Mouse (Mus musculus) neural tube, embryonic 11.5 days (tissue): ENCODE data around the gene Eif2ak2. TPM values are rescaled to one million over a fixed set of nuclear protein-coding genes. Genes with fewer than 3 reads are reported as not detected.

Source experiments
- ATAC-seq: fragments of 200-750 bp; cut with Nextera tagmentation; 2 replicates; pipeline ENCODE4 v1.8.0; 2017; ENCODE audit warnings: moderate number of reproducible peaks, mild to moderate bottlenecking, moderate TSS enrichment, moderate library complexity; ENCODE audit not compliant: insufficient read depth, low FRiP score, low TSS enrichment
- DNase-seq: peaks from one replicate; pipeline ENCODE4 v3.0.0-alpha.2; 2015; ENCODE audit warnings: low spot score
- H3K27ac ChIP-seq: fragments of 300-500 bp; sonication (generic); 2 replicates; pipeline ENCODE4 v1.5.1; 2014; ENCODE audit warnings: low read depth, mild to moderate bottlenecking, low read length
- H3K27me3 ChIP-seq: fragments of 300-500 bp; sonication (generic); 2 replicates; pipeline ENCODE4 v1.6.1; 2014; ENCODE audit warnings: mild to moderate bottlenecking, low read length, mixed read lengths; ENCODE audit not compliant: control insufficient read depth, insufficient read depth
- H3K36me3 ChIP-seq: fragments of 300-500 bp; sonication (generic); 2 replicates; pipeline ENCODE4 v1.6.1; 2014; ENCODE audit warnings: mild to moderate bottlenecking, low read length, moderate library complexity, mixed read lengths; ENCODE audit not compliant: control insufficient read depth, insufficient read depth
- H3K4me1 ChIP-seq: fragments of 300-500 bp; sonication (generic); 2 replicates; pipeline ENCODE4 v1.6.1; 2014; ENCODE audit warnings: low read length, mixed read lengths; ENCODE audit not compliant: control insufficient read depth, insufficient read depth
- H3K4me2 ChIP-seq: fragments of 300-500 bp; sonication (generic); 2 replicates; pipeline ENCODE4 v1.6.1; 2014; ENCODE audit warnings: low read depth, mild to moderate bottlenecking, moderate library complexity
- H3K4me3 ChIP-seq: fragments of 300-500 bp; sonication (generic); 2 replicates; pipeline ENCODE4 v1.5.1; 2014; ENCODE audit warnings: low read depth, low read length
- H3K9ac ChIP-seq: fragments of 300-500 bp; sonication (generic); 2 replicates; pipeline ENCODE4 v1.6.1; 2014; ENCODE audit warnings: mild to moderate bottlenecking, low read length
- H3K9me3 ChIP-seq: fragments of 300-500 bp; sonication (generic); 2 replicates; pipeline ENCODE4 v1.6.1; 2016; ENCODE audit warnings: low read length; ENCODE audit not compliant: control insufficient read depth
- WGBS: fragments of 180-500 bp; shearing (Covaris S2); extraction: QIAGEN DNeasy Blood & Tissue Kit; methylation state at CpG from one replicate; pipeline ENCODE4 v1.1.7; 2014; 5-methylcytosine and 5-hydroxymethylcytosine counted together
- polyA plus RNA-seq: library from polyadenylated mRNA; unstranded; fragments of >200 nt; fragmentation: Nextera tagmentation; extraction: Ambion mirVana; gene quantifications from 2 replicates; pipeline ENCODE4 v1.2.1, GENCODE M21; 2014

Gene Eif2ak2
- polyA plus RNA-seq, 1 experiment from 2014 or later, result 3.2 TPM

- WGBS, result 15% methylated on average over 4 of the region's 7 CpGs
- H3K4me2 ChIP-seq, result peak overlapping the region; percentile 71
- no peaks in the 10 kb centered on the region for H3K9me3 ChIP-seq
- ATAC-seq (peak; percentile 73), DNase-seq (peak; percentile 11)
- H3K4me1 ChIP-seq, result peaks cover 4% of the 10 kb centered on the region; the same call in 1 of the 2 replicates
- H3K27me3 ChIP-seq, result no peaks in the 10 kb centered on the region
- no peak overlapping the region for H3K27ac ChIP-seq
- no peaks in the 10 kb centered on the region; the same call in 1 of the 2 replicates for H3K36me3 ChIP-seq
- peak overlapping the region; percentile 51 for H3K4me3 ChIP-seq
- H3K9ac ChIP-seq, result peak overlapping the region; percentile 61
Measured at GRCm38 (mm10) chr17:78881878-78882304, 482 bp downstream of the Eif2ak2 start.

- no peak overlapping the region for H3K4me2 ChIP-seq
- H3K27me3 ChIP-seq, result no peaks in the 10 kb centered on the region
- H3K9ac ChIP-seq, result no peak overlapping the region
- WGBS, result 90% methylated on average over 6 of the region's 6 CpGs
- no peak overlapping the region for H3K4me3 ChIP-seq
- DNase-seq (no peak), ATAC-seq (no peak)
- H3K9me3 ChIP-seq, result no peaks in the 10 kb centered on the region
- no peaks in the 10 kb centered on the region for H3K4me1 ChIP-seq
- H3K27ac ChIP-seq, result no peak overlapping the region
- H3K36me3 ChIP-seq, result no peaks in the 10 kb centered on the region; the same call in 1 of the 2 replicates
Measured at GRCm38 (mm10) chr17:78873886-78874285, 8.5 kb downstream of the Eif2ak2 start.

- no peaks in the 10 kb centered on the region for H3K36me3 ChIP-seq
- no peaks in the 10 kb centered on the region for H3K27me3 ChIP-seq
- no peak overlapping the region for H3K27ac ChIP-seq
- no peak overlapping the region for H3K4me2 ChIP-seq
- no peaks in the 10 kb centered on the region for H3K4me1 ChIP-seq
- no peak overlapping the region for H3K4me3 ChIP-seq
- no peak for DNase-seq
- H3K9ac ChIP-seq, result no peak overlapping the region
- 90% methylated on average over 10 of the region's 10 CpGs for WGBS
- no peaks in the 10 kb centered on the region for H3K9me3 ChIP-seq
- ATAC-seq, result no peak
Measured at GRCm38 (mm10) chr17:78856243-78856642, 26.1 kb downstream of the Eif2ak2 start.

GRCm38 (mm10) chr17:78842271-78842928, 40.0 kb downstream of the Eif2ak2 start:
- ATAC-seq (no peak), DNase-seq (no peak)
- H3K27me3 ChIP-seq, result no peaks in the 10 kb centered on the region
- WGBS, result 93% methylated on average over 7 of the region's 7 CpGs
- peaks cover 20% of the 10 kb centered on the region for H3K36me3 ChIP-seq
- no peaks in the 10 kb centered on the region for H3K4me1 ChIP-seq
- H3K4me3 ChIP-seq, result no peak overlapping the region
- no peak overlapping the region for H3K27ac ChIP-seq
- H3K9ac ChIP-seq, result no peak overlapping the region
- H3K9me3 ChIP-seq, result no peaks in the 10 kb centered on the region
- H3K4me2 ChIP-seq, result no peak overlapping the region

- Histone ChIP-seq H3K36me3 (peaks cover 5% of the 10 kb centered on the region), H3K4me2 (peak overlapping the region; percentile 74), H3K4me1 (peaks cover 4% of the 10 kb centered on the region; the same call in 1 of the 2 replicates), H3K9ac (peak overlapping the region; percentile 57), H3K27me3 (no peaks in the 10 kb centered on the region), H3K27ac (peak overlapping the region; percentile 39; the same call in 1 of the 2 replicates), H3K4me3 (peak overlapping the region; percentile 80), H3K9me3 (no peaks in the 10 kb centered on the region)
- no peak for ATAC-seq
- WGBS, result 44% methylated on average over 2 of the region's 2 CpGs
- no peak for DNase-seq
Measured at GRCm38 (mm10) chr17:78836056-78836455, 46.3 kb downstream of the Eif2ak2 start.

- Histone ChIP-seq H3K4me3 (peak within 1 kb of the TSS; percentile 80), H3K9ac (peak within 1 kb of the TSS; percentile 68), H3K9me3 (no peaks in the 10 kb centered on the region), H3K4me2 (peak within 1 kb of the TSS; percentile 74), H3K27me3 (no peaks in the 10 kb centered on the region), H3K4me1 (peaks cover 4% of the 10 kb centered on the region; the same call in 1 of the 2 replicates), H3K27ac (peak within 1 kb of the TSS; percentile 75), H3K36me3 (peaks cover 3% of the 10 kb centered on the region; the same call in 1 of the 2 replicates)
- DNase-seq (peak; percentile 99), ATAC-seq (peak; percentile 98)
- WGBS, result under 1% methylated on average over 70 of the region's 81 CpGs
Measured at GRCm38 (mm10) chr17:78834856-78835835, 47.2 kb downstream of the Eif2ak2 start, which contains the start of the genes Heatr5b and Gpatch11. Gene Heatr5b, minus strand, starts transcription at chr17:78835364. Gene Gpatch11, plus strand, starts transcription at chr17:78835567.

GRCm38 (mm10) chr17:78824346-78824745, 58.0 kb downstream of the Eif2ak2 start:
- no peak for DNase-seq
- H3K4me2 ChIP-seq, result no peak overlapping the region
- no peak overlapping the region for H3K9ac ChIP-seq
- no peak overlapping the region for H3K4me3 ChIP-seq
- H3K36me3 ChIP-seq, result peaks cover 10% of the 10 kb centered on the region
- no peak overlapping the region for H3K27ac ChIP-seq
- no peaks in the 10 kb centered on the region for H3K4me1 ChIP-seq
- no peak for ATAC-seq
- no peaks in the 10 kb centered on the region for H3K9me3 ChIP-seq
- 90% methylated on average over 13 of the region's 13 CpGs for WGBS
- H3K27me3 ChIP-seq, result no peaks in the 10 kb centered on the region

GRCm38 (mm10) chr17:78809582-78809981, 72.8 kb downstream of the Eif2ak2 start:
- ATAC-seq (no peak), DNase-seq (no peak)
- WGBS, result 94% methylated on average over 3 of the region's 3 CpGs
- H3K9ac ChIP-seq, result no peak overlapping the region
- no peak overlapping the region for H3K4me2 ChIP-seq
- no peak overlapping the region for H3K4me3 ChIP-seq
- no peaks in the 10 kb centered on the region for H3K4me1 ChIP-seq
- H3K27me3 ChIP-seq, result no peaks in the 10 kb centered on the region
- peaks cover 2% of the 10 kb centered on the region; the same call in 1 of the 2 replicates for H3K36me3 ChIP-seq
- no peaks in the 10 kb centered on the region for H3K9me3 ChIP-seq
- H3K27ac ChIP-seq, result no peak overlapping the region
